Mouse (Mus musculus): ENCODE measurements around the gene Zfp384. TPM values are rescaled to one million over a fixed set of nuclear protein-coding genes. Genes with fewer than 3 reads are reported as not detected.
A peak's percentile ranks its signal among the peaks of the same experiment; 100 is the strongest.
"Not testable (repeated sequence)": the region's sequence is repeated elsewhere in the genome, so short reads cannot be mapped to it uniquely, and the experiment has no call there.

Gene Zfp384
- polyA plus RNA-seq, 1 experiment from 2014 or later, result 11.2 TPM

GRCm38 (mm10) chr6:125003706-125004105, 5.2 kb upstream of the Zfp384 start:
- WGBS, result 46% methylated on average over 3 of the region's 3 CpGs
- no peak for ATAC-seq
- Histone ChIP-seq H3K27ac (ENCODE audit: low read length) (no peak overlapping the region), H3K9ac (ENCODE audit: low read depth, low read length) (no peak overlapping the region), H3K4me2 (ENCODE audit: low read length) (no peak overlapping the region), H3K36me3 (ENCODE audit: control insufficient read depth, insufficient read depth, low read length) (peaks cover 2% of the 10 kb centered on the region), H3K27me3 (ENCODE audit: control insufficient read depth, insufficient read depth, low read depth, low read length) (peaks cover 6% of the 10 kb centered on the region), H3K9me3 (replicated peaks; ENCODE audit: control insufficient read depth, low read length, poor library complexity, severe bottlenecking) (no peaks in the 10 kb centered on the region), H3K4me1 (ENCODE audit: control insufficient read depth, insufficient read depth, low read length) (peaks cover 11% of the 10 kb centered on the region), H3K4me3 (ENCODE audit: low read depth, low read length) (no peak overlapping the region)

DNA sequence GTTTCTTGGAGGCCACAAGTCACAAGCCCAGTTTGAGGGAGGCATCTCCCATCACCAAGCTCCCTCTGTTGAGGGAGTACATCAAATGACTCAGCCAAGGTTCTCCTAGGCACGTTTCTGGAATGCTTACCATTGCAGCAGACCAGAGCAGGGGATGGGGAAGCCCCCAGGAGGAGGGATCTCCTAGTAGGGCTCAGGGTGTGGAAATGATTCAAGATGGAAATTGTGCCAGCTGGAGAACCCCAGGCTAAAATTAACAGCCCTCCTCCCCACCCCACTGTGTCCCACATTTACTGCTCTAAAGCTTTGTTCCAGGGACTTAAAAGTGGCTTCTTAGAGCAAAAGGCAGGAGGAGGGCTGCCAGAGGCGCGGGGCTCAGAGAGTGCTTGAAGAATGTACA, 3.9 kb upstream of the Zfp384 start:
- Histone ChIP-seq H3K4me1 (ENCODE audit: control insufficient read depth, insufficient read depth, low read length) (peaks cover 7% of the 10 kb centered on the region), H3K4me3 (ENCODE audit: low read depth, low read length) (no peak overlapping the region), H3K36me3 (ENCODE audit: control insufficient read depth, insufficient read depth, low read length) (no peaks in the 10 kb centered on the region; the same call in 1 of the 2 replicates), H3K27ac (ENCODE audit: low read length) (no peak overlapping the region), H3K9me3 (replicated peaks; ENCODE audit: control insufficient read depth, low read length, poor library complexity, severe bottlenecking) (no peaks in the 10 kb centered on the region), H3K4me2 (ENCODE audit: low read length) (no peak overlapping the region), H3K9ac (ENCODE audit: low read depth, low read length) (no peak overlapping the region; the same call in 1 of the 2 replicates), H3K27me3 (ENCODE audit: control insufficient read depth, insufficient read depth, low read depth, low read length) (no peaks in the 10 kb centered on the region; the same call in 1 of the 2 replicates)
- WGBS, result 55% methylated on average over 3 of the region's 3 CpGs
- no peak for ATAC-seq

DNA sequence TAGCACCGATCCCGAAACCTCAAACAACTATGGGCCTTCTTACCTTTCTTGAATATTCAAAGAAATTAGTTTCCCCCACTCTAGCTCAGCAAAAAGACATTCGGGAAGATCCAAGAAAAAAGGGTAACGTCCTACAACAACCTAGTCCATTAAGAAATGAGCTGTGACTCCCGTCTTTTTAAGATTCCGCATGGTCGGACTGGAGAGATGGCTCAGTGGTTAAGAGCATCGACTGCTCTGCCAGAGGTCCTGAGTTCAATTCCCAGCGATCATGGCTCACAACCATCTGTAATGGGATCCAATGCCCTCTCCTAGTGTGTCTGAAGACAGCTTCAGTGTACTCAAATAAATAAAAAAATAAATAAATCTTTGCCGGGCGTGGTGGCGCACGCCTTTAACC, 885 bp upstream of the Zfp384 start:
- no peaks in the 10 kb centered on the region for H3K27me3 ChIP-seq (ENCODE audit: control insufficient read depth, insufficient read depth, low read depth, low read length)
- H3K9me3 ChIP-seq (replicated peaks; ENCODE audit: control insufficient read depth, low read length, poor library complexity, severe bottlenecking), result no peaks in the 10 kb centered on the region
- 49% methylated on average over 13 of the region's 13 CpGs for WGBS
- H3K4me3 ChIP-seq (ENCODE audit: low read depth, low read length), result peak overlapping the region; percentile 78
- 0 out of 2 replicates have a peak, but pooled peaks cover 4% of the 10 kb centered on the region for H3K36me3 ChIP-seq (ENCODE audit: control insufficient read depth, insufficient read depth, low read length)
- peak; percentile 4 for ATAC-seq
- H3K4me1 ChIP-seq (ENCODE audit: control insufficient read depth, insufficient read depth, low read length), result peaks cover 32% of the 10 kb centered on the region
- peak overlapping the region; percentile 59 for H3K4me2 ChIP-seq (ENCODE audit: low read length)
- peak overlapping the region; percentile 64 for H3K9ac ChIP-seq (ENCODE audit: low read depth, low read length)
- H3K27ac ChIP-seq (ENCODE audit: low read length), result peak overlapping the region; percentile 99

GRCm38 (mm10) chr6:125008586-125009128, 288 bp upstream of the Zfp384 start:
- peak; percentile 98 for ATAC-seq
- H3K4me1 ChIP-seq (ENCODE audit: control insufficient read depth, insufficient read depth, low read length), result peaks cover 32% of the 10 kb centered on the region
- WGBS, result under 1% methylated on average over 29 of the region's 34 CpGs

GRCm38 (mm10) chr6:125009181-125010073, 482 bp downstream of the Zfp384 start:
- H3K4me2 ChIP-seq (ENCODE audit: low read length), result peak overlapping the region; percentile 61
- H3K9ac ChIP-seq (ENCODE audit: low read depth, low read length), result peak overlapping the region; percentile 92
- 0 out of 2 replicates have a peak, but pooled peaks cover 7% of the 10 kb centered on the region for H3K36me3 ChIP-seq (ENCODE audit: control insufficient read depth, insufficient read depth, low read length)
- peak overlapping the region; percentile 78 for H3K4me3 ChIP-seq (ENCODE audit: low read depth, low read length)
- ATAC-seq, result peak; percentile 88
- H3K27ac ChIP-seq (ENCODE audit: low read length), result peak overlapping the region; percentile 99
- WGBS, result 2% methylated on average over 40 of the region's 78 CpGs
- no peaks in the 10 kb centered on the region for H3K27me3 ChIP-seq (ENCODE audit: control insufficient read depth, insufficient read depth, low read depth, low read length)
- no peaks in the 10 kb centered on the region for H3K9me3 ChIP-seq (replicated peaks; ENCODE audit: control insufficient read depth, low read length, poor library complexity, severe bottlenecking)
- peaks cover 34% of the 10 kb centered on the region for H3K4me1 ChIP-seq (ENCODE audit: control insufficient read depth, insufficient read depth, low read length)

More at GRCm38 (mm10) chr6:125008586-125009128, 288 bp upstream of the Zfp384 start:
- Histone ChIP-seq H3K27me3 (ENCODE audit: control insufficient read depth, insufficient read depth, low read depth, low read length) (no peaks in the 10 kb centered on the region), H3K9me3 (replicated peaks; ENCODE audit: control insufficient read depth, low read length, poor library complexity, severe bottlenecking) (no peaks in the 10 kb centered on the region), H3K4me3 (ENCODE audit: low read depth, low read length) (peak overlapping the region; percentile 78), H3K4me2 (ENCODE audit: low read length) (peak overlapping the region; percentile 59), H3K9ac (ENCODE audit: low read depth, low read length) (peak overlapping the region; percentile 92), H3K36me3 (ENCODE audit: control insufficient read depth, insufficient read depth, low read length) (0 out of 2 replicates have a peak, but pooled peaks cover 4% of the 10 kb centered on the region), H3K27ac (ENCODE audit: low read length) (peak overlapping the region; percentile 99)

GRCm38 (mm10) chr6:125017682-125018081, 8.7 kb downstream of the Zfp384 start:
- no peaks in the 10 kb centered on the region for H3K27me3 ChIP-seq (ENCODE audit: control insufficient read depth, insufficient read depth, low read depth, low read length)
- peaks cover 3% of the 10 kb centered on the region; the same call in 1 of the 2 replicates for H3K4me1 ChIP-seq (ENCODE audit: control insufficient read depth, insufficient read depth, low read length)
- no peak overlapping the region for H3K4me2 ChIP-seq (ENCODE audit: low read length)
- H3K9me3 ChIP-seq (replicated peaks; ENCODE audit: control insufficient read depth, low read length, poor library complexity, severe bottlenecking), result no peaks in the 10 kb centered on the region
- peaks cover 10% of the 10 kb centered on the region for H3K36me3 ChIP-seq (ENCODE audit: control insufficient read depth, insufficient read depth, low read length)
- no peak for ATAC-seq
- no peak overlapping the region for H3K4me3 ChIP-seq (ENCODE audit: low read depth, low read length)
- WGBS, result 96% methylated on average over 3 of the region's 3 CpGs
- no peak overlapping the region for H3K9ac ChIP-seq (ENCODE audit: low read depth, low read length)
- H3K27ac ChIP-seq (ENCODE audit: low read length), result no peak overlapping the region

DNA sequence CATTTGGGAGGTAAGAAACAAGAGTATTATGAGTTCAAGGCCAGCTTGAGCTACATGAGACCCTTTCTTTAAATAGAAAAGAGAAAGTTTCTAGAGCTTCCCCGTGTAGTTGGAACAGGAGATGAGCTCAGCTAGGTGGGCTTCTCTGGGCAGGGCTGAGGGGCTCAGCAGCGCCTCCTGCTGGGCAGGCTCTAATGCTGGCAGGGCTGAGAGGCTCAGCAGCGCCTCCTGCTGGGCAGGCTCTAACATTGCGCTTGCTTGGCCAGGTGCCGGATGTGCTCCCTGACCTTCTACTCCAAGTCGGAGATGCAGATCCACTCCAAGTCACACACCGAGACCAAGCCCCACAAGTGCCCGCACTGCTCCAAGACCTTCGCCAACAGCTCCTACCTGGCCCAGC, 21.6 kb downstream of the Zfp384 start:
- H3K4me2 ChIP-seq (ENCODE audit: low read length); H3K9ac ChIP-seq (ENCODE audit: low read depth, low read length); H3K4me1 ChIP-seq (ENCODE audit: control insufficient read depth, insufficient read depth, low read length); H3K27me3 ChIP-seq (ENCODE audit: control insufficient read depth, insufficient read depth, low read depth, low read length); H3K27ac ChIP-seq (ENCODE audit: low read length); H3K4me3 ChIP-seq (ENCODE audit: low read depth, low read length); H3K9me3 ChIP-seq (replicated peaks; ENCODE audit: control insufficient read depth, low read length, poor library complexity, severe bottlenecking); ATAC-seq: not testable (repeated sequence)
- WGBS, result 26% methylated on average over 7 of the region's 9 CpGs
- H3K36me3 ChIP-seq (ENCODE audit: control insufficient read depth, insufficient read depth, low read length), result peaks cover 32% of the 10 kb centered on the region

- H3K9ac ChIP-seq (ENCODE audit: low read depth, low read length), result no peak overlapping the region
- no peaks in the 10 kb centered on the region for H3K4me1 ChIP-seq (ENCODE audit: control insufficient read depth, insufficient read depth, low read length)
- H3K27me3 ChIP-seq (ENCODE audit: control insufficient read depth, insufficient read depth, low read depth, low read length), result no peaks in the 10 kb centered on the region
- H3K4me3 ChIP-seq (ENCODE audit: low read depth, low read length), result no peak overlapping the region
- H3K4me2 ChIP-seq (ENCODE audit: low read length), result no peak overlapping the region
- peaks cover 28% of the 10 kb centered on the region for H3K36me3 ChIP-seq (ENCODE audit: control insufficient read depth, insufficient read depth, low read length)
- WGBS, result 92% methylated on average over 16 of the region's 16 CpGs
- ATAC-seq, result 0 out of 2 replicates have a peak, but pooled peaks have one; percentile 51
- H3K27ac ChIP-seq (ENCODE audit: low read length), result no peak overlapping the region
- H3K9me3 ChIP-seq (replicated peaks; ENCODE audit: control insufficient read depth, low read length, poor library complexity, severe bottlenecking), result no peaks in the 10 kb centered on the region
These were observed 22.7 kb downstream of the Zfp384 start for GRCm38 (mm10) chr6:125031604-125032003.

DNA sequence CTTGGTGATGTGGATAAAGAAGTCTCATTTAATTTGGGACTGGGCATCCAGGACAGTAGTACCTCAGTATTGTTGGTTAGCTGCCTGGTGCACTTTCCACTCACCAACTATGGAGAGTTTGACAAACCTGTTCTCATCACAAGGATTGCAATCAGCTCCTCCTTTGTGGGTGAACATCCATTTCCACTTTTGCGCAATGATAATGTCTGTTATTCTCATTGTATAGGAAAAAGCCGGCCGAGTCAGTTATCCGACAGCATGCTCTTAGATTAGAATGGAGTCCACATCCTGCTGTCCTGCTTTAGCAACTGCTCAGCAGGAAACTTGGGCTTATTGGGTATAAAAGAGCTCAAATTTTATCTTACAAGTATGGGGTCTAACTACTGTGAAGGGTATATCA, 29.7 kb downstream of the Zfp384 start:
- Histone ChIP-seq H3K27ac (ENCODE audit: low read length) (no peak overlapping the region; the same call in 1 of the 2 replicates), H3K4me3 (ENCODE audit: low read depth, low read length) (no peak overlapping the region), H3K36me3 (ENCODE audit: control insufficient read depth, insufficient read depth, low read length) (peaks cover 14% of the 10 kb centered on the region), H3K4me2 (ENCODE audit: low read length) (peak overlapping the region; percentile 56), H3K9me3 (replicated peaks; ENCODE audit: control insufficient read depth, low read length, poor library complexity, severe bottlenecking) (no peaks in the 10 kb centered on the region), H3K4me1 (ENCODE audit: control insufficient read depth, insufficient read depth, low read length) (peaks cover 14% of the 10 kb centered on the region), H3K9ac (ENCODE audit: low read depth, low read length) (no peak overlapping the region; the same call in 1 of the 2 replicates), H3K27me3 (ENCODE audit: control insufficient read depth, insufficient read depth, low read depth, low read length) (no peaks in the 10 kb centered on the region)
- WGBS, result 95% methylated on average over 4 of the region's 4 CpGs
- ATAC-seq, result no peak
